Mouse (Mus musculus): Measurements from ENCODE around the gene Prrx1. TPM values are rescaled to one million over a fixed set of nuclear protein-coding genes. Genes with fewer than 3 reads are reported as not detected.

Prrx1 gene
- polyA plus RNA-seq, 1 experiment from 2014 or later = 0.13 TPM

- no peaks in the 10 kb centered on the region for H3K9me3 ChIP-seq (ENCODE audit: low read length)
- H3K9ac ChIP-seq (replicated peaks) = no peak overlapping the region
- H3K4me3 ChIP-seq (ENCODE audit: low read depth, low read length) = no peak overlapping the region
- TF ChIP-seq CTCF (IDR thresholded peaks at IDR 0.05; ENCODE audit: low read depth) (no peak), EP300 (IDR thresholded peaks at IDR 0.05; ENCODE audit: low read depth) (no peak)
- no peak overlapping the region for H3K4me2 ChIP-seq (ENCODE audit: low read depth, low read length)
- DNase-seq (no peak), ATAC-seq (no peak)
- 57% methylated on average over 6 of the region's 6 CpGs for WGBS (ENCODE audit: insufficient replicate concordance)
- no peaks in the 10 kb centered on the region for H3K4me1 ChIP-seq (ENCODE audit: insufficient read depth)
- H3K36me3 ChIP-seq (replicated peaks; ENCODE audit: insufficient read depth, low read length) = no peaks in the 10 kb centered on the region
- no peaks in the 10 kb centered on the region for H3K27me3 ChIP-seq (ENCODE audit: insufficient read depth, low read length)
- no peak overlapping the region for H3K27ac ChIP-seq (ENCODE audit: low read depth)
Measured at GRCm38 (mm10) chr1:163357733-163358132, 44.2 kb upstream of the Prrx1 start.

GRCm38 (mm10) chr1:163356167-163356566 lies 42.7 kb upstream of the Prrx1 start:
- WGBS (ENCODE audit: insufficient replicate concordance) = 69% methylated on average over 4 of the region's 4 CpGs
- Histone ChIP-seq H3K27me3 (ENCODE audit: insufficient read depth, low read length) (no peaks in the 10 kb centered on the region), H3K27ac (ENCODE audit: low read depth) (no peak overlapping the region), H3K4me3 (ENCODE audit: low read depth, low read length) (no peak overlapping the region), H3K9ac (replicated peaks) (no peak overlapping the region), H3K4me2 (ENCODE audit: low read depth, low read length) (no peak overlapping the region), H3K9me3 (ENCODE audit: low read length) (no peaks in the 10 kb centered on the region), H3K36me3 (replicated peaks; ENCODE audit: insufficient read depth, low read length) (no peaks in the 10 kb centered on the region), H3K4me1 (ENCODE audit: insufficient read depth) (no peaks in the 10 kb centered on the region)
- no peak for ATAC-seq
- no peak for DNase-seq
- no peak for TF ChIP-seq CTCF (IDR thresholded peaks at IDR 0.05; ENCODE audit: low read depth)
- TF ChIP-seq EP300 (IDR thresholded peaks at IDR 0.05; ENCODE audit: low read depth) = no peak

- 29% methylated on average over 3 of the region's 3 CpGs for WGBS (ENCODE audit: insufficient replicate concordance)
Measured at GRCm38 (mm10) chr1:163355626-163356156, 42.2 kb upstream of the Prrx1 start.

DNA sequence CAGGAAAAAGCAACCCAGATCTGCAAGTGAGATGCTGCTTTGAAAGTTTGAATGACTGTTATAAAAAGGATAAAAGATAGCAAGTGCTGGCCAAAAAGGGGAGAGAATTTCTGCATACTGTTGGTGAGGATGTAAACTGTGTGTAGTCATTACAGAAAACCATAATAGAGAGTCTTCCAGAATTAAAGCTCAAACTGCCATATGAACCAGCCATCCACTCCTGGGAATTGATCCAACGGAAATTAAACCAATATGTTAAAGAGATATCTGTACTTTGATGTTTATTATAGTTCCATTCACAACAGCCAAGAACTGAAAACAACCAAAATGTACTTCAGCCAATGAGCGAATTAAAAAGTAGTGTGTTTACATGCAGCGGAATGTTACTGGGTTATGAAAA lies 37.5 kb upstream of the Prrx1 start:
- no peak for DNase-seq
- Histone ChIP-seq H3K27me3 (ENCODE audit: insufficient read depth, low read length) (no peaks in the 10 kb centered on the region), H3K4me3 (ENCODE audit: low read depth, low read length) (no peak overlapping the region), H3K36me3 (replicated peaks; ENCODE audit: insufficient read depth, low read length) (no peaks in the 10 kb centered on the region), H3K9ac (replicated peaks) (no peak overlapping the region), H3K27ac (ENCODE audit: low read depth) (no peak overlapping the region), H3K4me1 (ENCODE audit: insufficient read depth) (no peaks in the 10 kb centered on the region), H3K4me2 (ENCODE audit: low read depth, low read length) (no peak overlapping the region), H3K9me3 (ENCODE audit: low read length) (no peaks in the 10 kb centered on the region)
- TF ChIP-seq EP300 (IDR thresholded peaks at IDR 0.05; ENCODE audit: low read depth) (no peak), CTCF (IDR thresholded peaks at IDR 0.05; ENCODE audit: low read depth) (no peak)
- 82% methylated on average over 3 of the region's 3 CpGs for WGBS (ENCODE audit: insufficient replicate concordance)
- ATAC-seq = no peak

More at GRCm38 (mm10) chr1:163355626-163356156, 42.2 kb upstream of the Prrx1 start:
- no peaks in the 10 kb centered on the region for H3K36me3 ChIP-seq (replicated peaks; ENCODE audit: insufficient read depth, low read length)
- H3K4me1 ChIP-seq (ENCODE audit: insufficient read depth) = no peaks in the 10 kb centered on the region
- DNase-seq (no peak), ATAC-seq (no peak)
- TF ChIP-seq CTCF (IDR thresholded peaks at IDR 0.05; ENCODE audit: low read depth) (no peak), EP300 (IDR thresholded peaks at IDR 0.05; ENCODE audit: low read depth) (no peak)
- no peak overlapping the region for H3K27ac ChIP-seq (ENCODE audit: low read depth)
- no peak overlapping the region for H3K4me3 ChIP-seq (ENCODE audit: low read depth, low read length)
- no peak overlapping the region for H3K4me2 ChIP-seq (ENCODE audit: low read depth, low read length)
- no peaks in the 10 kb centered on the region for H3K27me3 ChIP-seq (ENCODE audit: insufficient read depth, low read length)
- no peaks in the 10 kb centered on the region for H3K9me3 ChIP-seq (ENCODE audit: low read length)
- no peak overlapping the region for H3K9ac ChIP-seq (replicated peaks)

DNA sequence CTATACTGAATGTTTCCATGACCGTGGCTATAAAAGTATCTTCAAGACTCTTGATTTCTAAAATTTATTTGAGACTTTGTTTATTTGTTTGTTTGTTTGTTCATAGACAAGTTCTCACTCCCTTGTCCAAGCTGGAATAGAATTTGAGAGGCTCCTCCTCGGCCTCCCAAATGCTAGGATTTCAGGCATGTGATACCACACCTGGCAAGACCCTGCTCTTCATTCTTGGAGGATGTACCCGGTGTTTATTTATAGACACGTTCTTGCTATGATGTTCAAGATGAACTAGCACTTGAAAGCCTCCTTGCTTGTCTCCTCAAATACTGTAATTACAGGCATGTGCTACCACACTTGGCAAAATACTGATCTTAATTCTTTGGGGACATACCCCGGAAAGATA lies 32.0 kb upstream of the Prrx1 start:
- Histone ChIP-seq H3K4me1 (ENCODE audit: insufficient read depth) (no peaks in the 10 kb centered on the region), H3K4me2 (ENCODE audit: low read depth, low read length) (no peak overlapping the region), H3K27me3 (ENCODE audit: insufficient read depth, low read length) (no peaks in the 10 kb centered on the region), H3K27ac (ENCODE audit: low read depth) (no peak overlapping the region), H3K9me3 (ENCODE audit: low read length) (no peaks in the 10 kb centered on the region), H3K36me3 (replicated peaks; ENCODE audit: insufficient read depth, low read length) (no peaks in the 10 kb centered on the region), H3K4me3 (ENCODE audit: low read depth, low read length) (no peak overlapping the region), H3K9ac (replicated peaks) (no peak overlapping the region)
- no peak for ATAC-seq
- TF ChIP-seq EP300 (IDR thresholded peaks at IDR 0.05; ENCODE audit: low read depth) (no peak), CTCF (IDR thresholded peaks at IDR 0.05; ENCODE audit: low read depth) (no peak)
- WGBS (ENCODE audit: insufficient replicate concordance) = 71% methylated on average over 5 of the region's 5 CpGs
- DNase-seq = no peak

- Histone ChIP-seq H3K27me3 (ENCODE audit: insufficient read depth, low read length) (no peaks in the 10 kb centered on the region), H3K9me3 (ENCODE audit: low read length) (no peaks in the 10 kb centered on the region), H3K9ac (replicated peaks) (no peak overlapping the region), H3K4me1 (ENCODE audit: insufficient read depth) (no peaks in the 10 kb centered on the region), H3K4me2 (ENCODE audit: low read depth, low read length) (no peak overlapping the region), H3K4me3 (ENCODE audit: low read depth, low read length) (no peak overlapping the region), H3K27ac (ENCODE audit: low read depth) (no peak overlapping the region), H3K36me3 (replicated peaks; ENCODE audit: insufficient read depth, low read length) (no peaks in the 10 kb centered on the region)
- ATAC-seq (no peak), DNase-seq (peak; percentile 14)
- WGBS (ENCODE audit: insufficient replicate concordance) = 32% methylated on average over 1 of the region's 1 CpGs
- TF ChIP-seq EP300 (IDR thresholded peaks at IDR 0.05; ENCODE audit: low read depth) = no peak
- peak; percentile 30; the same call in 1 of the 2 replicates for TF ChIP-seq CTCF (IDR thresholded peaks at IDR 0.05; ENCODE audit: low read depth)
Measured at GRCm38 (mm10) chr1:163344931-163345330, 31.4 kb upstream of the Prrx1 start.

DNA sequence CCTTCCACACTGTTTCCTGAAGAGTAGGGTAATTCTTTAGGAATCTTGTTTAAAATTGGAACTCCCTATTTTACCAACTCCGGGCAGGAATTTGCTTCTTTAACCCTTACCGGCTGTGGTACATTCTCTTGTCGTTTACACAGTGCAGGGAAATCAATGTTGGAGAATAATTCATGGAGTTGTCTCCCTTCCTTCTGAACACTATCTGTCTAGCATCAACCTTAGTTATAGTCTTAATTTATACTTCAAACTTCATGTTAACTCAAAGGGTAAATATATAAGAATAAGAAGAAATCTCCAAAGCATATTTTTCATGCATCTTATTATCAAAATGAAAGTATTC lies 25.7 kb upstream of the Prrx1 start:
- Histone ChIP-seq H3K27me3 (ENCODE audit: insufficient read depth, low read length) (no peaks in the 10 kb centered on the region), H3K4me3 (ENCODE audit: low read depth, low read length) (no peak overlapping the region), H3K4me1 (ENCODE audit: insufficient read depth) (peaks cover 6% of the 10 kb centered on the region; the same call in 1 of the 2 replicates), H3K9ac (replicated peaks) (no peak overlapping the region), H3K36me3 (replicated peaks; ENCODE audit: insufficient read depth, low read length) (no peaks in the 10 kb centered on the region), H3K9me3 (ENCODE audit: low read length) (no peaks in the 10 kb centered on the region), H3K4me2 (ENCODE audit: low read depth, low read length) (no peak overlapping the region; the same call in 1 of the 2 replicates), H3K27ac (ENCODE audit: low read depth) (peak overlapping the region; percentile 48; the same call in 1 of the 2 replicates)
- DNase-seq (no peak), ATAC-seq (peak; percentile 76)
- no peak for TF ChIP-seq EP300 (IDR thresholded peaks at IDR 0.05; ENCODE audit: low read depth)
- TF ChIP-seq CTCF (IDR thresholded peaks at IDR 0.05; ENCODE audit: low read depth) = no peak
- WGBS (ENCODE audit: insufficient replicate concordance) = 50% methylated on average over 3 of the region's 3 CpGs
